Mouse (Mus musculus): ENCODE data around the gene Cfap36. TPM values are rescaled to one million over a fixed set of nuclear protein-coding genes. Genes with fewer than 3 reads are reported as not detected.
A peak's percentile ranks its signal among the peaks of the same experiment; 100 is the strongest.

The Cfap36 gene
- polyA plus RNA-seq, 1 experiment from 2014 or later = 18.9 TPM

GRCm38 (mm10) chr11:29238047-29238446 lies 9.2 kb downstream of the Cfap36 start:
- no peaks in the 10 kb centered on the region for H3K27me3 ChIP-seq
- no peak overlapping the region for H3K4me2 ChIP-seq
- H3K9me3 ChIP-seq (replicated peaks) = no peaks in the 10 kb centered on the region
- H3K36me3 ChIP-seq = peaks cover 9% of the 10 kb centered on the region
- H3K27ac ChIP-seq = no peak overlapping the region
- H3K9ac ChIP-seq = no peak overlapping the region
- peaks cover 3% of the 10 kb centered on the region; the same call in 1 of the 2 replicates for H3K4me1 ChIP-seq (replicated peaks)
- ATAC-seq (ENCODE audit: low read depth) = no peak
- no peak for DNase-seq
- H3K4me3 ChIP-seq (replicated peaks) = no peak overlapping the region

- ATAC-seq (ENCODE audit: low read depth) (0 out of 2 replicates have a peak, but pooled peaks have one; percentile 54), DNase-seq (no peak)
- no peak overlapping the region for H3K4me3 ChIP-seq (replicated peaks)
- H3K4me2 ChIP-seq = no peak overlapping the region
- peaks cover 4% of the 10 kb centered on the region for H3K36me3 ChIP-seq
- no peak overlapping the region for H3K27ac ChIP-seq
- no peaks in the 10 kb centered on the region for H3K27me3 ChIP-seq
- no peaks in the 10 kb centered on the region for H3K9me3 ChIP-seq (replicated peaks)
- H3K9ac ChIP-seq = no peak overlapping the region
- H3K4me1 ChIP-seq (replicated peaks) = peaks cover 3% of the 10 kb centered on the region; the same call in 1 of the 2 replicates
Measured at GRCm38 (mm10) chr11:29237364-29237763, 9.8 kb downstream of the Cfap36 start.

GRCm38 (mm10) chr11:29233569-29233968 lies 13.6 kb downstream of the Cfap36 start:
- H3K4me1 ChIP-seq (replicated peaks) = peaks cover 3% of the 10 kb centered on the region; the same call in 1 of the 2 replicates
- H3K27ac ChIP-seq = no peak overlapping the region
- no peak overlapping the region for H3K4me3 ChIP-seq (replicated peaks)
- H3K9ac ChIP-seq = no peak overlapping the region
- DNase-seq (no peak), ATAC-seq (ENCODE audit: low read depth) (no peak)
- no peaks in the 10 kb centered on the region for H3K27me3 ChIP-seq
- no peaks in the 10 kb centered on the region for H3K9me3 ChIP-seq (replicated peaks)
- WGBS (ENCODE audit: insufficient replicate concordance) = 79% methylated on average over 1 of the region's 1 CpGs
- H3K4me2 ChIP-seq = no peak overlapping the region
- peaks cover 9% of the 10 kb centered on the region for H3K36me3 ChIP-seq

GRCm38 (mm10) chr11:29228957-29229356 lies 18.3 kb downstream of the Cfap36 start:
- Histone ChIP-seq H3K36me3 (peaks cover 33% of the 10 kb centered on the region), H3K9me3 (replicated peaks) (no peaks in the 10 kb centered on the region), H3K4me3 (replicated peaks) (no peak overlapping the region), H3K9ac (no peak overlapping the region), H3K4me1 (replicated peaks) (no peaks in the 10 kb centered on the region), H3K27me3 (no peaks in the 10 kb centered on the region), H3K27ac (no peak overlapping the region), H3K4me2 (no peak overlapping the region)
- DNase-seq (no peak), ATAC-seq (ENCODE audit: low read depth) (no peak)
- 78% methylated on average over 2 of the region's 2 CpGs for WGBS (ENCODE audit: insufficient replicate concordance)

- no peak overlapping the region for H3K9ac ChIP-seq
- H3K9me3 ChIP-seq (replicated peaks) = no peaks in the 10 kb centered on the region
- H3K36me3 ChIP-seq = peaks cover 65% of the 10 kb centered on the region
- H3K27ac ChIP-seq = no peak overlapping the region
- H3K4me3 ChIP-seq (replicated peaks) = no peak overlapping the region
- no peaks in the 10 kb centered on the region for H3K4me1 ChIP-seq (replicated peaks)
- no peaks in the 10 kb centered on the region for H3K27me3 ChIP-seq
- ATAC-seq (ENCODE audit: low read depth) (no peak), DNase-seq (no peak)
- no peak overlapping the region for H3K4me2 ChIP-seq
- WGBS (ENCODE audit: insufficient replicate concordance) = 79% methylated on average over 2 of the region's 2 CpGs
Measured at GRCm38 (mm10) chr11:29224754-29225153, 22.5 kb downstream of the Cfap36 start.

- no peak overlapping the region for H3K4me2 ChIP-seq
- no peak overlapping the region for H3K27ac ChIP-seq
- H3K4me3 ChIP-seq (replicated peaks) = no peak overlapping the region
- H3K27me3 ChIP-seq = no peaks in the 10 kb centered on the region
- DNase-seq = no peak
- peaks cover 61% of the 10 kb centered on the region for H3K36me3 ChIP-seq
- 51% methylated on average over 5 of the region's 5 CpGs for WGBS (ENCODE audit: insufficient replicate concordance)
- H3K9me3 ChIP-seq (replicated peaks) = no peaks in the 10 kb centered on the region
- H3K4me1 ChIP-seq (replicated peaks) = no peaks in the 10 kb centered on the region
- no peak overlapping the region for H3K9ac ChIP-seq
- no peak for ATAC-seq (ENCODE audit: low read depth)
Measured at GRCm38 (mm10) chr11:29222310-29222709, 24.9 kb downstream of the Cfap36 start.

- Histone ChIP-seq H3K4me2 (no peak overlapping the region), H3K9ac (no peak overlapping the region), H3K27me3 (no peaks in the 10 kb centered on the region), H3K4me1 (replicated peaks) (peaks cover 12% of the 10 kb centered on the region), H3K4me3 (replicated peaks) (no peak overlapping the region), H3K9me3 (replicated peaks) (no peaks in the 10 kb centered on the region), H3K36me3 (peaks cover 72% of the 10 kb centered on the region), H3K27ac (no peak overlapping the region)
- DNase-seq (no peak), ATAC-seq (ENCODE audit: low read depth) (no peak)
Measured at GRCm38 (mm10) chr11:29219055-29219454, 28.2 kb downstream of the Cfap36 start.

- Histone ChIP-seq H3K36me3 (peaks cover 70% of the 10 kb centered on the region), H3K4me2 (no peak overlapping the region), H3K9me3 (replicated peaks) (no peaks in the 10 kb centered on the region), H3K9ac (no peak overlapping the region), H3K27ac (no peak overlapping the region; the same call in 1 of the 2 replicates), H3K27me3 (no peaks in the 10 kb centered on the region), H3K4me3 (replicated peaks) (no peak overlapping the region), H3K4me1 (replicated peaks) (peaks cover 12% of the 10 kb centered on the region)
- peak; percentile 87 for ATAC-seq (ENCODE audit: low read depth)
- DNase-seq = peak; percentile 4
- 38% methylated on average over 2 of the region's 2 CpGs for WGBS (ENCODE audit: insufficient replicate concordance)
Measured at GRCm38 (mm10) chr11:29216196-29216595, 31.0 kb downstream of the Cfap36 start.

GRCm38 (mm10) chr11:29209774-29210173 lies 37.4 kb downstream of the Cfap36 start:
- no peaks in the 10 kb centered on the region for H3K27me3 ChIP-seq
- H3K4me1 ChIP-seq (replicated peaks) = no peaks in the 10 kb centered on the region
- no peak for ATAC-seq (ENCODE audit: low read depth)
- no peak overlapping the region for H3K4me2 ChIP-seq
- H3K27ac ChIP-seq = no peak overlapping the region
- no peaks in the 10 kb centered on the region for H3K9me3 ChIP-seq (replicated peaks)
- WGBS (ENCODE audit: insufficient replicate concordance) = 78% methylated on average over 2 of the region's 2 CpGs
- H3K9ac ChIP-seq = no peak overlapping the region
- H3K36me3 ChIP-seq = peaks cover 41% of the 10 kb centered on the region
- H3K4me3 ChIP-seq (replicated peaks) = no peak overlapping the region
- DNase-seq = no peak

- WGBS (ENCODE audit: insufficient replicate concordance) = 74% methylated on average over 5 of the region's 5 CpGs
- no peak for DNase-seq
- no peaks in the 10 kb centered on the region for H3K4me1 ChIP-seq (replicated peaks)
Measured at GRCm38 (mm10) chr11:29203653-29204052, 43.6 kb downstream of the Cfap36 start.

GRCm38 (mm10) chr11:29188981-29189380 lies 58.2 kb downstream of the Cfap36 start:
- ATAC-seq (ENCODE audit: low read depth) (no peak), DNase-seq (no peak)
- H3K4me2 ChIP-seq = no peak overlapping the region
- no peaks in the 10 kb centered on the region for H3K9me3 ChIP-seq (replicated peaks)
- H3K36me3 ChIP-seq = peaks cover 63% of the 10 kb centered on the region
- H3K27me3 ChIP-seq = no peaks in the 10 kb centered on the region
- no peaks in the 10 kb centered on the region for H3K4me1 ChIP-seq (replicated peaks)
- no peak overlapping the region for H3K9ac ChIP-seq
- 77% methylated on average over 2 of the region's 2 CpGs for WGBS (ENCODE audit: insufficient replicate concordance)
- no peak overlapping the region for H3K27ac ChIP-seq
- no peak overlapping the region for H3K4me3 ChIP-seq (replicated peaks)

More at GRCm38 (mm10) chr11:29203653-29204052, 43.6 kb downstream of the Cfap36 start:
- peaks cover 48% of the 10 kb centered on the region for H3K36me3 ChIP-seq
- no peak overlapping the region for H3K9ac ChIP-seq
- no peak overlapping the region for H3K4me2 ChIP-seq
- ATAC-seq (ENCODE audit: low read depth) = no peak
- H3K9me3 ChIP-seq (replicated peaks) = no peaks in the 10 kb centered on the region
- H3K4me3 ChIP-seq (replicated peaks) = no peak overlapping the region
- H3K27ac ChIP-seq = no peak overlapping the region
- H3K27me3 ChIP-seq = no peaks in the 10 kb centered on the region

- H3K36me3 ChIP-seq = peaks cover 56% of the 10 kb centered on the region
- H3K4me2 ChIP-seq = no peak overlapping the region
- 85% methylated on average over 5 of the region's 5 CpGs for WGBS (ENCODE audit: insufficient replicate concordance)
Measured at GRCm38 (mm10) chr11:29181751-29182150, 65.5 kb downstream of the Cfap36 start.

More at GRCm38 (mm10) chr11:29181751-29182150, 65.5 kb downstream of the Cfap36 start:
- Histone ChIP-seq H3K4me3 (replicated peaks) (no peak overlapping the region), H3K9me3 (replicated peaks) (no peaks in the 10 kb centered on the region), H3K4me1 (replicated peaks) (0 out of 2 replicates have a peak, but pooled peaks cover 2% of the 10 kb centered on the region), H3K27ac (no peak overlapping the region), H3K27me3 (no peaks in the 10 kb centered on the region), H3K9ac (no peak overlapping the region)
- DNase-seq = no peak
- no peak for ATAC-seq (ENCODE audit: low read depth)
